Mouse (Mus musculus): ENCODE results near the gene Isca1.
"Not testable (repeated sequence)": the region's sequence is repeated elsewhere in the genome, so short reads cannot be mapped to it uniquely, and the experiment has no call there.

DNA sequence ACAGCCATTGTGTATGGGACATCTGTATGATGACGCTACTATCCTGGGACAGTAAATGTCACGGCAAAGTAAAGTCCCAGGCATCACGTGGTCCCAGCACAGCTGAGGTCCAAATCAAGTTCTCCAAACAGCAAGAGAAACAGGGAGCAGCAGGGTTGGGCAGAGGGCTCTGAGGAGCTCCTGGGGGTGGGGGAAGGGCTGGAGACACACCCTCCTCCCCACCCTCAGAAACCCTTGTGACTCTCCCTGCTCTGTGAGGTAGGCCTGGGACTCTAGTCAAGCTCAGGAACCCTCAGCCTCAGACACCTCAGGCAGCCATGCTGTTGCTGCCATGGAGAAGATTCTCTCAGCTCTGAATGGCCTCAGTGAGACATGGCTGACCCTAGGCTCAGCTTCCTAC lies 57.6 kb downstream of the Isca1 start, which contains the start of gene Spata31d1b:
- TF ChIP-seq CTCF (IDR thresholded peaks at IDR 0.05; ENCODE audit: borderline replicate concordance, control insufficient read depth, extremely low read depth, insufficient read depth, low read length, poor library complexity); POLR2A (IDR thresholded peaks at IDR 0.05; ENCODE audit: control insufficient read depth, extremely low read depth, insufficient read depth, low read length, poor library complexity): not testable (repeated sequence)

All from thymus, adult 2 months (tissue).